Mouse (Mus musculus) CH12.LX (cell line): Measurements from ENCODE around the gene Ccdc194.

ENCODE experiments used
- CTCF ChIP-seq, 2 experiments: IDR thresholded peaks in 1 of 2; conservative IDR thresholded peaks in 1 of 2; 2 replicates each; pipeline ENCODE4 v1.5.1; 2011 to 2012; ENCODE audit warnings: low read depth in 2 of 2, low read length in 2 of 2, improper control_type of control experiment in 1 of 2, inconsistent platforms in 1 of 2, mild to moderate bottlenecking in 1 of 2, moderate library complexity in 1 of 2
- EP300 ChIP-seq: IDR thresholded peaks from 2 replicates; pipeline ENCODE4 v1.6.1; 2011; ENCODE audit warnings: low read length, improper control_type of control experiment
- ETS1 ChIP-seq: conservative IDR thresholded peaks from 2 replicates; pipeline ENCODE4 v1.6.1; 2012; ENCODE audit warnings: low read depth, mild to moderate bottlenecking, inconsistent platforms, low read length, improper control_type of control experiment, moderate library complexity
- MYC ChIP-seq: IDR thresholded peaks from 2 replicates; pipeline ENCODE4 v1.6.1; 2011; ENCODE audit warnings: low read depth, mild to moderate bottlenecking, improper control_type of control experiment, low read length
- NELFE ChIP-seq: IDR thresholded peaks from 2 replicates; pipeline ENCODE4 v1.6.1; 2011; ENCODE audit warnings: low read depth, low read length, improper control_type of control experiment
- POLR2A ChIP-seq: IDR thresholded peaks from 2 replicates; pipeline ENCODE4 v1.6.1; 2011; ENCODE audit warnings: low read depth, mild to moderate bottlenecking, improper control_type of control experiment, low read length
- RAD21 ChIP-seq: IDR thresholded peaks from 2 replicates; pipeline ENCODE4 v1.6.1; 2011; ENCODE audit warnings: low read depth, mild to moderate bottlenecking, low read length, improper control_type of control experiment, moderate library complexity
- TBP ChIP-seq: conservative IDR thresholded peaks from 2 replicates; pipeline ENCODE4 v1.6.1; 2011; ENCODE audit warnings: low read depth, low read length, improper control_type of control experiment
- USF2 ChIP-seq: conservative IDR thresholded peaks from 2 replicates; pipeline ENCODE4 v1.6.1; 2011; ENCODE audit warnings: low read depth, low read length, improper control_type of control experiment

DNA sequence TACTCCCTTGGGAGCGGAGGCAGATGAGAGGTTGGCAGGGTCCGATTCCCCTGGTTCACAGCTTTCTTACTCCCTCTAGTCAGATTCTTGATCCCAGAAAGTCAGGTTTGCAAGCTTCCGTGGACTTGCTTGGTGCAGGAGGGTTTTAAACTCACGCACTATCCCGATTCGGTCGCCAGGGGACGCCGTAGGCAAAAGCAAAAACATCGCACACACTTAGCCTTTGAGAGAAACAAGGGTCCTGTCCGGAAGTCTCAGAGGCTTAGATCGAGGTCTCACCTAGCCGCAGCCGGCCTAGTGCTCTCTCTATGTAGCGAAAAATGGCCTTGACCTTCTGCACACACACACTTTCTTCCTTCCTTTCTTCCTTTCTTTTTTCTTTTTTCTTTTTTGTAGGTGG lies 35.9 kb upstream of the Ccdc194 start:
- peak; percentile 90 to 99 for TF ChIP-seq CTCF (conservative IDR thresholded peaks at IDR 0.05 in 1 of 2, IDR thresholded peaks at IDR 0.05 in 1 of 2; ENCODE audit: low read depth in 2 of 2, low read length in 2 of 2)
- TF ChIP-seq NELFE: peak; percentile 37; the same call in 1 of the 2 replicates
- no peak for TF ChIP-seq EP300
- TF ChIP-seq RAD21: peak; percentile 99
- no peak for TF ChIP-seq ETS1
- TF ChIP-seq TBP: no peak
- no peak for TF ChIP-seq POLR2A
- peak; percentile 52; the same call in 1 of the 2 replicates for TF ChIP-seq MYC
- TF ChIP-seq USF2: no peak
